Mouse (Mus musculus): ENCODE data around the gene C2cd3. TPM values are rescaled to one million over a fixed set of nuclear protein-coding genes. Genes with fewer than 3 reads are reported as not detected.

C2cd3 gene
- polyA plus RNA-seq, 1 experiment, result 18.0 TPM

DNA sequence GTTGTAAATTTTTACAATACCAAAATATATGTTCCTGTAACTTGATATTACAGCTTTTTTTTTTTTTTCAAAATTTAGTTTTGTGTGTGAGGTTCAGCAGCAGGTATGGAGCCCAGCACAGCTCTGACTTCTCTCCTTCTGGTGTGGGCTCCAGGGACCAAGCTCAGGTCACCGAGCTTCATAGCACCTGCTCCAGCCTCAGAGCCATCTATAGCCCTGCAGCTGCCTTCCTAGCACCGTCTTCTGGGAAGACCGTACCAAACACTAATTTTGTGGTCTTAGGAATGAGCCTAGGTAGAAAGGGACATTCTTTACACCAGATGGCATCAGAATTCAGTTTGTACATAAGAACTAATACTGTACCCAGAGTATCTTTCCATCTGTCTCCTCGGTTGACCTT lies 36.7 kb downstream of the C2cd3 start:
- no peak overlapping the region for H3K4me3 ChIP-seq (replicated peaks; ENCODE audit: insufficient read depth, low read depth, low read length)
- H3K4me1 ChIP-seq (ENCODE audit: control insufficient read depth, insufficient read depth, low read length), result no peaks in the 10 kb centered on the region
- no peak overlapping the region for H3K27ac ChIP-seq (ENCODE audit: insufficient read depth, low read length)
- DNase-seq, result no peak
- no peak for TF ChIP-seq CTCF (IDR thresholded peaks at IDR 0.05; ENCODE audit: borderline replicate concordance, insufficient read depth, low read depth, low read length)
- TF ChIP-seq POLR2A (IDR thresholded peaks at IDR 0.05; ENCODE audit: borderline replicate concordance, insufficient read depth, low read length), result no peak
- WGBS, result 89% methylated on average over 4 of the region's 4 CpGs
- no peaks in the 10 kb centered on the region for H3K27me3 ChIP-seq (ENCODE audit: control insufficient read depth, insufficient read depth, low read length)

DNA sequence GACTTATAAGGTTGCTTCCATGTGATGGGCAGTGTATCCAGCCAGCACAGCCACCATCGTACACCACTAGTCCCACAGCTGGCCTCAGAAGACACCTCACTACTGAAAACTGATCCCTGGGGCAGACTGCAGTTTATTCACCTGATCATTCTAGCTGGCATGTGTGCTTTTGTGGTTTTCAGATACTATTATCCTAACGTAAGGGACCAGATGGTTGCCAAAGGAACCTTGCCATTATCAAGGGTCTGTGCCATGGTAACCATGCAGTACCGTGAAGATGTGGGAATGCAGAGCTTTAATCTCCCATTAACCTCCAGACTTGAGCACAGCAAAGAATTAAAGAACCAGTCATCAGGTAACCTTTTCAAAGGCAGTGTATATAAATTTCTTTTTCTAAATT lies 53.8 kb downstream of the C2cd3 start:
- Histone ChIP-seq H3K4me1 (ENCODE audit: control insufficient read depth, insufficient read depth, low read length) (no peaks in the 10 kb centered on the region), H3K27me3 (ENCODE audit: control insufficient read depth, insufficient read depth, low read length) (no peaks in the 10 kb centered on the region), H3K4me3 (replicated peaks; ENCODE audit: insufficient read depth, low read depth, low read length) (no peak overlapping the region), H3K27ac (ENCODE audit: insufficient read depth, low read length) (no peak overlapping the region)
- no peak for TF ChIP-seq CTCF (IDR thresholded peaks at IDR 0.05; ENCODE audit: borderline replicate concordance, insufficient read depth, low read depth, low read length)
- WGBS, result 61% methylated on average over 3 of the region's 3 CpGs
- no peak for DNase-seq

DNA sequence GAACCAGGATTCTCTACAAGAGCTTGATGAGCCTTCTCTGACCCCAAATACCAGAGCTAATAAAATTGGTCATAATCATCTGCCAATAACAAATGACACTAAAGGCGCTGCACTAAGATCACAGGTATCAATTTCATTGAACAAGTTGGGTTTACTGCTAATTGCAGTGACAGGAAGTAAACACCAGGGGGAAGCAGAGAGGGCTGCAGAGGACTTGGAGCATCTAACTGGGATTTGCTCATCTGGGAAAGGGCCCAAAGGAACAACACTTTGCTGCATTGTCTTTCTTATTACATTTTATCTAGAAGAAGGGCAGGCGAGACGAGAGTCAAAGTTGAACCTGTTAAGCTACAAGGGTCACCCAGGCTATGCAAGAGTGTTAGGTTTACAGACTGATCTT lies 57.1 kb downstream of the C2cd3 start:
- no peaks in the 10 kb centered on the region for H3K4me1 ChIP-seq (ENCODE audit: control insufficient read depth, insufficient read depth, low read length)
- no peak overlapping the region for H3K4me3 ChIP-seq (replicated peaks; ENCODE audit: insufficient read depth, low read depth, low read length)
- WGBS, result 50% methylated on average over 3 of the region's 3 CpGs
- H3K27ac ChIP-seq (ENCODE audit: insufficient read depth, low read length), result no peak overlapping the region
- TF ChIP-seq POLR2A (IDR thresholded peaks at IDR 0.05; ENCODE audit: borderline replicate concordance, insufficient read depth, low read length), result no peak
- TF ChIP-seq CTCF (IDR thresholded peaks at IDR 0.05; ENCODE audit: borderline replicate concordance, insufficient read depth, low read depth, low read length), result peak; percentile 69
- peak; percentile 33 to 42 for DNase-seq
- H3K27me3 ChIP-seq (ENCODE audit: control insufficient read depth, insufficient read depth, low read length), result no peaks in the 10 kb centered on the region

DNA sequence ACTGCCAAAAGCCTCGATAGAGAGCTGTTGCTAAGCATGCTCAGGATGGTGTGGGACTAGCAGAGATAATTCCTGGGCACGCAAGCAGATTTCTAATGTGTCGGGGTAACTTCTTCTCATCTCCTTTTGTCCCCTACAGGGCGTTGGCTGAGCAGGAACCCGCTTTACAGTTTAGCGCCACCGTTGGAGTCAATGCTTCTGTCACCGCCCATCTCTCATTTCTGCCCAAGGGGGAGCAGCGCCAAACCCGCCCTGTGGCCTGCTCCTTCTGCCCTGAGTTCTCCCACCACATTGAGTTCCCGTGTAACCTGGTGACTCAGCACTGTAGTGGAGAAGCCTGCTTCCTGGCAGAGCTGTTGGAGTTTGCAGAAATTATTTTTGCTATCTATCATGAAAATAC lies 57.9 kb downstream of the C2cd3 start:
- H3K4me1 ChIP-seq (ENCODE audit: control insufficient read depth, insufficient read depth, low read length), result no peaks in the 10 kb centered on the region
- H3K27ac ChIP-seq (ENCODE audit: insufficient read depth, low read length), result no peak overlapping the region
- no peaks in the 10 kb centered on the region for H3K27me3 ChIP-seq (ENCODE audit: control insufficient read depth, insufficient read depth, low read length)
- no peak for DNase-seq
- TF ChIP-seq POLR2A (IDR thresholded peaks at IDR 0.05; ENCODE audit: borderline replicate concordance, insufficient read depth, low read length) (no peak), CTCF (IDR thresholded peaks at IDR 0.05; ENCODE audit: borderline replicate concordance, insufficient read depth, low read depth, low read length) (no peak)
- 88% methylated on average over 11 of the region's 11 CpGs for WGBS
- H3K4me3 ChIP-seq (replicated peaks; ENCODE audit: insufficient read depth, low read depth, low read length), result no peak overlapping the region

DNA sequence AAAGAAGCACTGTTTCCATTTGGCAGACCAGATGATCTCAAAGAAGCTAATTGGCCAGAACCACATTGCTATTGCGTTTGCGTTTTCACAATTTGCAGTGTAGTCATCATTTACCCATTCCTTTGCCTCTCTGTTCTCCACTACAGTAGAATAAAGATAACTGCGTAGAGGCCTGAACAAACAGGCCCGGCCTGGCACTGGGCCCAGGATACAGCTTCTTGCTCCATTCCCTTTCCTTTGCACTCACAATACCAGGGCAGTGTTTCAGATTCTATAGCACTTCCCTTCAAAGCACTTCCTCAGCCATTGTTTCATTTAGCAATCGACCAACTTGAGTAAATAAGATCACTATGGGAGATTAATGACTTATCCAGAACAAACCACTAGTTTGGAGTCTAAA lies 59.1 kb downstream of the C2cd3 start:
- Histone ChIP-seq H3K27me3 (ENCODE audit: control insufficient read depth, insufficient read depth, low read length) (no peaks in the 10 kb centered on the region), H3K4me1 (ENCODE audit: control insufficient read depth, insufficient read depth, low read length) (no peaks in the 10 kb centered on the region), H3K4me3 (replicated peaks; ENCODE audit: insufficient read depth, low read depth, low read length) (no peak overlapping the region), H3K27ac (ENCODE audit: insufficient read depth, low read length) (no peak overlapping the region)
- 87% methylated on average over 5 of the region's 5 CpGs for WGBS
- DNase-seq, result no peak
- TF ChIP-seq POLR2A (IDR thresholded peaks at IDR 0.05; ENCODE audit: borderline replicate concordance, insufficient read depth, low read length) (no peak), CTCF (IDR thresholded peaks at IDR 0.05; ENCODE audit: borderline replicate concordance, insufficient read depth, low read depth, low read length) (no peak)

DNA sequence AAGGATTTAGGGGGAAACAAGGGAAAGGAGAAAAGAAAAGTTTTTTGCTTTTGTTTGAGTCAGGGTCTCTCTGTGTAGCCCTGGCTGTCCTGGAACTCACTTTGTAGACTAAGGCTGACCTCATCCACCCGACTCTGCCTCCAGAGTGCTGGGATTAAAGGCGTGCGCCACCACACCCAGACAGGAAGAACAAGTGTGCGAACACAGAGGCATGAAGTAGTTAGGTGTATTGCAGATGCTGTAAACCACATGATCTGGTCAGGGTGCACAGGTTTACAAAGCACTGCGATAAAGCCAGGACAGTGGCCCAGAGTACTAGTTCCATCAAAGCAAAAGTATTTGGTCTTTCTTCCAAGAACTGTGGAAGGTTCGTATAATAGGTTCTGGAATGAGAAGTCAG lies 61.3 kb downstream of the C2cd3 start:
- 93% methylated on average over 6 of the region's 6 CpGs for WGBS
- H3K27ac ChIP-seq (ENCODE audit: insufficient read depth, low read length), result no peak overlapping the region
- TF ChIP-seq CTCF (IDR thresholded peaks at IDR 0.05; ENCODE audit: borderline replicate concordance, insufficient read depth, low read depth, low read length) (no peak), POLR2A (IDR thresholded peaks at IDR 0.05; ENCODE audit: borderline replicate concordance, insufficient read depth, low read length) (no peak)

DNA sequence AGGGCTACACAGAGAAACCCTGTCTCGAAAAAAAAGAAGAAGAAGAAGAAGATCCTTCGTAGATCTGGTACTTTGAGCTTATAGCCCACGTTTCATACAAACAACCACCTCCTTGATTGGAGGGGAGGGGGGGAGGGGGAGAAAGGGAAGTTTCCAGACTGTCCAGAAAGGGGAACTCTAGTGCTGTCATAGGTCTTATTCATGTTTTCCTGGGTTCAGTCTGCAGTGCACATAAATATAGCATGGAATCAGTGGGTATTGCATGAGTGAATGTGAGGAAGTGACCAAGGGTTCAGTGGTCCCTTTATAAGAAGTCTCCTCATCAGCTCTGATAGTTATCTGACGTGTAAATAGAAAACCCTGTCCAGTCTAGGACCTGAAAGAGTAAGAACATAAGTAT lies 71.7 kb downstream of the C2cd3 start:
- Histone ChIP-seq H3K27me3 (ENCODE audit: control insufficient read depth, insufficient read depth, low read length) (no peaks in the 10 kb centered on the region), H3K4me1 (ENCODE audit: control insufficient read depth, insufficient read depth, low read length) (no peaks in the 10 kb centered on the region), H3K27ac (ENCODE audit: insufficient read depth, low read length) (no peak overlapping the region), H3K4me3 (replicated peaks; ENCODE audit: insufficient read depth, low read depth, low read length) (no peak overlapping the region)
- WGBS, result 94% methylated on average over 4 of the region's 4 CpGs
- no peak for TF ChIP-seq CTCF (IDR thresholded peaks at IDR 0.05; ENCODE audit: borderline replicate concordance, insufficient read depth, low read depth, low read length)
- TF ChIP-seq POLR2A (IDR thresholded peaks at IDR 0.05; ENCODE audit: borderline replicate concordance, insufficient read depth, low read length), result no peak
- DNase-seq, result no peak

More for the DNA sequence above, 61.3 kb downstream of the C2cd3 start:
- no peaks in the 10 kb centered on the region for H3K4me1 ChIP-seq (ENCODE audit: control insufficient read depth, insufficient read depth, low read length)
- DNase-seq, result no peak
- no peaks in the 10 kb centered on the region for H3K27me3 ChIP-seq (ENCODE audit: control insufficient read depth, insufficient read depth, low read length)
- H3K4me3 ChIP-seq (replicated peaks; ENCODE audit: insufficient read depth, low read depth, low read length), result no peak overlapping the region

DNA sequence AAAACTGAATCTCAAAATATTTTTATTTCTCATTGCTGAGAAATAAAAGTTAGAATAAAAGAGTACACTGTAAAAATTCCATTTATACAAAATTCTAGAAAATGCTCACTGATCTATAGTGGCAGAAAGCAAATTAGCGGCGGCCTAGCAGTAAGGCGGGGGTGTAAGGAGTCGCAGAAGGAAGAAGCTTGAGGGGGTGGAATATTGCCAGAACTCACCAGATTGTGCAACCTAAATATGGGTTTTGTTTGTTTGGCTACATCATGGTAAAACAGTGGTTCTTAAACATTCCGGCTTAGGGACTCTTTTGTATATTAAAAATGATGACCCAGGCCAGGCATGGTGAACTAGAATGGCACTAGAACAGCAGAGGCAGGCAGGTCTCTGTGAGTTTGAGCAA lies 74.2 kb downstream of the C2cd3 start:
- H3K27me3 ChIP-seq (ENCODE audit: control insufficient read depth, insufficient read depth, low read length), result no peaks in the 10 kb centered on the region
- TF ChIP-seq POLR2A (IDR thresholded peaks at IDR 0.05; ENCODE audit: borderline replicate concordance, insufficient read depth, low read length) (no peak), CTCF (IDR thresholded peaks at IDR 0.05; ENCODE audit: borderline replicate concordance, insufficient read depth, low read depth, low read length) (no peak)
- no peak overlapping the region for H3K4me3 ChIP-seq (replicated peaks; ENCODE audit: insufficient read depth, low read depth, low read length)
- no peaks in the 10 kb centered on the region for H3K4me1 ChIP-seq (ENCODE audit: control insufficient read depth, insufficient read depth, low read length)
- 93% methylated on average over 5 of the region's 5 CpGs for WGBS
- DNase-seq, result no peak
- no peak overlapping the region for H3K27ac ChIP-seq (ENCODE audit: insufficient read depth, low read length)
